In the genomic region with DNA sequence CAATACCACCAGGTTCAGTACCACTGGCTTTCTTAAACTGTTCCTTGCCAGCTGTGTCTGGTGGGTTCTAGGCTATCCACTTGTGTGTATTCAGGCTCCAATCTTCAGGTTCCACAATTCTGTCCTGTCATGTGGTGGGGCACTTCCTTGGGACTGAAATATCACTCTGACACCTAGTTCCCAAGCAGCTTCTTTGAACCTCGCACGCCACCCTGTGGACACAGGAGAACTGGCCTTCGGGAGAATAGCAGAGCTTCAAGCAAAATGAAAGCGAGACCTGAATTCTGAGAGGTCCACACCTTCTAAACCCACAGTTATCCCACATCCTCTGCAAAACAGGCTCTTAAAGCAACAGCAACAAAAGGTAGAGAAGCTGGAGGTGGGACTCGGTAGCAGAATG, we compare ENCODE assay signal across 9 mouse cellular contexts.
DNase-seq lines count a peak whose midpoint lies in the region; ATAC-seq and TF ChIP-seq lines count a peak whose summit lies in the region.
"Had no signal": no experiment of that assay in that cellular context is flagged by ENCODE, and none has a peak within 500 bp of the region (broad histone marks: within the 10 kb centered on the region; RNA-seq: fewer than 3 reads in every experiment).

No protein-coding gene starts in this region.

- TF ChIP-seq CTCF in MEL (IDR thresholded peaks at IDR 0.05 in 2 of 3, conservative IDR thresholded peaks at IDR 0.05 in 1 of 3; ENCODE audit: control insufficient read depth in 1 of 3, insufficient read depth in 1 of 3, low read depth in 2 of 3, low read length in 3 of 3, poor library complexity in 1 of 3, severe bottlenecking in 1 of 3), result peak in 2 of 3 experiments; percentile 88 to 96
- peak; percentile 91 for TF ChIP-seq CTCF in cerebellum, adult 2 months (IDR thresholded peaks at IDR 0.05; ENCODE audit: borderline replicate concordance, insufficient read depth, low read depth, low read length)

- peaks cover 0 to 4% of the 10 kb centered on the region in 2 experiments; a peak in 2 of 4 replicates for H3K36me3 ChIP-seq in MEL (ENCODE audit: control insufficient read depth in 1 of 2, insufficient read depth in 2 of 2, low read length in 2 of 2)
- H3K36me3 ChIP-seq in intestine, embryonic 16.5 days (ENCODE audit: control insufficient read depth, insufficient read depth, low read length), result no peaks in the 10 kb centered on the region
- H3K36me3 ChIP-seq in limb, embryonic 11.5 days (ENCODE audit: control insufficient read depth, insufficient read depth, low read length), result no peaks in the 10 kb centered on the region
- no peaks in the 10 kb centered on the region for H3K36me3 ChIP-seq in neural tube, embryonic 11.5 days (ENCODE audit: control insufficient read depth, insufficient read depth, low read length)
- H3K36me3 ChIP-seq: limb, embryonic 15.5 days had no signal

- H3K4me2 ChIP-seq in intestine, embryonic 16.5 days (ENCODE audit: low read depth, low read length), result no peak overlapping the region
- H3K4me2 ChIP-seq in limb, embryonic 11.5 days (ENCODE audit: low read depth, severe bottlenecking), result no peak overlapping the region
- H3K4me2 ChIP-seq in neural tube, embryonic 11.5 days (ENCODE audit: low read depth), result no peak overlapping the region
- H3K4me2 ChIP-seq: limb, embryonic 15.5 days had no signal

- H3K27me3 ChIP-seq in MEL (ENCODE audit: control insufficient read depth in 1 of 2, insufficient read depth in 2 of 2, low read length in 2 of 2), result no peaks in the 10 kb centered on the region
- H3K27me3 ChIP-seq in cerebellum, adult 2 months (ENCODE audit: control insufficient read depth, insufficient read depth, low read length), result no peaks in the 10 kb centered on the region
- H3K27me3 ChIP-seq in intestine, embryonic 16.5 days (replicated peaks; ENCODE audit: control insufficient read depth, insufficient read depth, low read length), result no peaks in the 10 kb centered on the region
- H3K27me3 ChIP-seq in limb, embryonic 11.5 days (ENCODE audit: control insufficient read depth, insufficient read depth, low read length), result no peaks in the 10 kb centered on the region
- H3K27me3 ChIP-seq in neural tube, embryonic 11.5 days (ENCODE audit: control insufficient read depth, insufficient read depth, low read length), result no peaks in the 10 kb centered on the region

- no peak for TF ChIP-seq POLR2A in MEL (IDR thresholded peaks at IDR 0.05; ENCODE audit: control insufficient read depth in 1 of 2, insufficient read depth in 1 of 2, low read depth in 1 of 2, low read length in 2 of 2, poor library complexity in 1 of 2)
- TF ChIP-seq POLR2A in cerebellum, adult 2 months (IDR thresholded peaks at IDR 0.05; ENCODE audit: borderline replicate concordance, insufficient read depth, low read length), result no peak

- no peaks in the 10 kb centered on the region for H3K79me2 ChIP-seq in MEL (ENCODE audit: control insufficient read depth, insufficient read depth, low read length, poor library complexity)

- WGBS in cerebellum, adult 2 months, result 36% methylated on average over 5 of the region's 5 CpGs
- 31% methylated on average over 5 of the region's 5 CpGs for WGBS in intestine, embryonic 16.5 days
- WGBS in limb, embryonic 11.5 days, result 23% methylated on average over 5 of the region's 5 CpGs
- WGBS in neural tube, embryonic 11.5 days, result 26% methylated on average over 5 of the region's 5 CpGs

- H3K9me3 ChIP-seq in MEL (replicated peaks; ENCODE audit: insufficient read depth, low read length), result no peaks in the 10 kb centered on the region
- no peaks in the 10 kb centered on the region for H3K9me3 ChIP-seq in intestine, embryonic 16.5 days (ENCODE audit: control insufficient read depth, low read length)
- no peaks in the 10 kb centered on the region for H3K9me3 ChIP-seq in limb, embryonic 11.5 days (ENCODE audit: control insufficient read depth, low read length)
- H3K9me3 ChIP-seq in neural tube, embryonic 11.5 days (ENCODE audit: control insufficient read depth, low read length), result no peaks in the 10 kb centered on the region
- H3K9me3 ChIP-seq: limb, embryonic 15.5 days had no signal

- no peak overlapping the region for H3K27ac ChIP-seq in MEL (ENCODE audit: control insufficient read depth, low read depth, low read length)
- no peak overlapping the region for H3K27ac ChIP-seq in cerebellum, adult 2 months (ENCODE audit: insufficient read depth, low read length)
- no peak overlapping the region for H3K27ac ChIP-seq in intestine, embryonic 16.5 days (ENCODE audit: low read length)
- no peak overlapping the region for H3K27ac ChIP-seq in limb, embryonic 11.5 days (replicated peaks; ENCODE audit: low read depth, low read length)
- no peak overlapping the region for H3K27ac ChIP-seq in neural tube, embryonic 11.5 days (ENCODE audit: low read depth, low read length)
- H3K27ac ChIP-seq: limb, embryonic 15.5 days had no signal

- TF ChIP-seq EP300 in MEL (IDR thresholded peaks at IDR 0.05; ENCODE audit: low read depth in 1 of 2, low read length in 2 of 2), result no peak

- H3K9ac ChIP-seq in MEL (ENCODE audit: control insufficient read depth, low read depth, low read length, poor library complexity, severe bottlenecking), result peak overlapping the region; percentile 57
- H3K9ac ChIP-seq in intestine, embryonic 16.5 days (ENCODE audit: low read depth, low read length), result no peak overlapping the region
- no peak overlapping the region for H3K9ac ChIP-seq in limb, embryonic 11.5 days (ENCODE audit: low read length)
- no peak overlapping the region for H3K9ac ChIP-seq in neural tube, embryonic 11.5 days (ENCODE audit: low read length)
- H3K9ac ChIP-seq: limb, embryonic 15.5 days had no signal

- H3K4me3 ChIP-seq in MEL (ENCODE audit: control insufficient read depth in 1 of 2, insufficient read depth in 1 of 2, low read depth in 2 of 2, low read length in 2 of 2), result peak overlapping the region; percentile 45 to 63
- no peak overlapping the region for H3K4me3 ChIP-seq in cerebellum, adult 2 months (replicated peaks; ENCODE audit: insufficient read depth, low read depth, low read length)
- H3K4me3 ChIP-seq in intestine, embryonic 16.5 days (ENCODE audit: low read length), result no peak overlapping the region
- H3K4me3 ChIP-seq in limb, embryonic 11.5 days (ENCODE audit: low read depth, low read length), result no peak overlapping the region
- no peak overlapping the region for H3K4me3 ChIP-seq in neural tube, embryonic 11.5 days (ENCODE audit: low read depth, low read length)
- H3K4me3 ChIP-seq: limb, embryonic 15.5 days had no signal

- TF ChIP-seq RAD21 in MEL (IDR thresholded peaks at IDR 0.05; ENCODE audit: low read depth, low read length), result no peak; the same call in none of the 2 replicates

- DNase-seq in 3134 (ENCODE audit: extremely low read depth, insufficient read length, low spot score) (peak; percentile 79), MEL (ENCODE audit: low read depth, low spot score) (peak; percentile 95)
- peak; percentile 70 to 78 for DNase-seq in cerebellum, adult 2 months
- DNase-seq in gastrocnemius, adult 18-20 months (ENCODE audit: low spot score), result peak; percentile 91
- peak; percentile 80 for DNase-seq in limb, embryonic 11.5 days (ENCODE audit: low spot score)
- DNase-seq in neural tube, embryonic 11.5 days (ENCODE audit: low spot score), result peak; percentile 77
- DNase-seq in testis, postnatal 14 days (ENCODE audit: low spot score), result peak; percentile 58

- 0 out of 2 replicates have a peak, but pooled peaks have one; percentile 31 for ATAC-seq in intestine, embryonic 16.5 days
- no peak for ATAC-seq in limb, embryonic 11.5 days (ENCODE audit: insufficient number of reproducible peaks, low FRiP score, low TSS enrichment, low read depth)
- ATAC-seq in neural tube, embryonic 11.5 days (ENCODE audit: insufficient read depth, low FRiP score, low TSS enrichment), result no peak

- peaks cover 2 to 10% of the 10 kb centered on the region in 2 experiments; a peak in 3 of 4 replicates for H3K4me1 ChIP-seq in MEL (ENCODE audit: control insufficient read depth in 1 of 2, insufficient read depth in 2 of 2, low read length in 2 of 2)
- no peaks in the 10 kb centered on the region; the same call in 1 of the 2 replicates for H3K4me1 ChIP-seq in cerebellum, adult 2 months (ENCODE audit: control insufficient read depth, insufficient read depth, low read length)
- peaks cover 5% of the 10 kb centered on the region; the same call in 1 of the 2 replicates for H3K4me1 ChIP-seq in intestine, embryonic 16.5 days (ENCODE audit: control insufficient read depth, insufficient read depth, low read length)
- peaks cover 5% of the 10 kb centered on the region; the same call in 1 of the 2 replicates for H3K4me1 ChIP-seq in limb, embryonic 11.5 days (ENCODE audit: control insufficient read depth, insufficient read depth, low read length)
- no peaks in the 10 kb centered on the region for H3K4me1 ChIP-seq in neural tube, embryonic 11.5 days (ENCODE audit: control insufficient read depth, insufficient read depth, low read length)

TF ChIP-seq in MEL, 35 proteins besides CTCF, POLR2A, EP300 and RAD21:
- 0 out of 2 replicates have a peak, but pooled peaks have one; percentile 14 for TF ChIP-seq HCFC1 (IDR thresholded peaks at IDR 0.05; ENCODE audit: low read depth, low read length)
- TF ChIP-seq SMC3 (IDR thresholded peaks at IDR 0.05; ENCODE audit: low read depth, low read length), result peak; percentile 99
- TF ChIP-seq ELF1 (IDR thresholded peaks at IDR 0.05; ENCODE audit: low read depth, low read length), result 0 out of 2 replicates have a peak, but pooled peaks have one; percentile 33
- TF ChIP-seq POLR2AphosphoS5 (IDR thresholded peaks at IDR 0.05; ENCODE audit: borderline replicate concordance, low read depth, low read length), result no peak
- TF ChIP-seq MAX (IDR thresholded peaks at IDR 0.05; ENCODE audit: low read length), result peak; percentile 38
- no peak for TF ChIP-seq BHLHE40 (IDR thresholded peaks at IDR 0.05; ENCODE audit: borderline replicate concordance, low read depth, low read length)
- peak; percentile 66 for TF ChIP-seq MXI1 (IDR thresholded peaks at IDR 0.05; ENCODE audit: low read depth, low read length)
- TF ChIP-seq ZC3H11A (IDR thresholded peaks at IDR 0.05; ENCODE audit: low read depth, low read length), result peak; percentile 100
- TF ChIP-seq USF1 (IDR thresholded peaks at IDR 0.05; ENCODE audit: low read depth, low read length), result peak; percentile 75
- TF ChIP-seq GATA1 (IDR thresholded peaks at IDR 0.05; ENCODE audit: low read depth, low read length), result no peak
- TF ChIP-seq TBP (IDR thresholded peaks at IDR 0.05; ENCODE audit: low read depth, low read length), result peak; percentile 64
- TF ChIP-seq GABPA (IDR thresholded peaks at IDR 0.05; ENCODE audit: low read depth, low read length), result no peak
- TF ChIP-seq MYC (IDR thresholded peaks at IDR 0.05; ENCODE audit: low read depth, low read length), result peak; percentile 60
- peak; percentile 82 for TF ChIP-seq SIN3A (IDR thresholded peaks at IDR 0.05; ENCODE audit: low read length)

Comparison
In these comparisons a context has a peak if more than half of its experiments do, and no peak if none do; other contexts are left out.
1. H3K4me3 ChIP-seq: peak in MEL (2 of 2); none in cerebellum, adult 2 months (single experiment), intestine, embryonic 16.5 days (single experiment), limb, embryonic 11.5 days (single experiment) and neural tube, embryonic 11.5 days (single experiment).
2. Peak in every context shown above with its lines, with median percentiles within 50 percentile points of each other: DNase-seq.